Mouse (Mus musculus) myocyte (in vitro differentiated cells): ENCODE results near the gene Mmab.

ENCODE experiments used
- E2F4 ChIP-seq: IDR thresholded peaks from one replicate; pipeline ENCODE4 v1.6.1; 2011; ENCODE audit warnings: mild to moderate bottlenecking, control low read depth, moderate library complexity; ENCODE audit not compliant: insufficient read depth
- POLR2A ChIP-seq: IDR thresholded peaks from one replicate; pipeline ENCODE4 v1.6.1; 2011; ENCODE audit warnings: low read depth, mild to moderate bottlenecking, control low read depth, moderate library complexity; ENCODE audit not compliant: insufficient read length
- SRF ChIP-seq: IDR thresholded peaks from one replicate; pipeline ENCODE4 v1.6.1; 2011; ENCODE audit warnings: low read depth; ENCODE audit not compliant: control insufficient read depth, insufficient read length

GRCm38 (mm10) chr5:114422591-114422990 lies 21.3 kb downstream of the Mmab start:
- TF ChIP-seq POLR2A = peak; percentile 3
- TF ChIP-seq E2F4 = no peak
- no peak for TF ChIP-seq SRF
